Mouse (Mus musculus): ENCODE data around the gene Vps72. TPM values are rescaled to one million over a fixed set of nuclear protein-coding genes. Genes with fewer than 3 reads are reported as not detected.

Vps72 gene
- polyA plus RNA-seq, 1 experiment from 2014 or later: 233 TPM

GRCm38 (mm10) chr3:95171105-95171504, 60.3 kb downstream of the Vps72 start:
- Histone ChIP-seq H3K9ac (replicated peaks; ENCODE audit: low read depth, low read length) (no peak overlapping the region), H3K4me2 (ENCODE audit: low read length) (no peak overlapping the region), H3K27ac (ENCODE audit: low read length) (no peak overlapping the region), H3K4me1 (replicated peaks; ENCODE audit: control insufficient read depth, insufficient read depth, low read length) (peaks cover 13% of the 10 kb centered on the region), H3K36me3 (ENCODE audit: control insufficient read depth, insufficient read depth) (peaks cover 37% of the 10 kb centered on the region), H3K4me3 (replicated peaks; ENCODE audit: low read length) (no peak overlapping the region), H3K27me3 (replicated peaks; ENCODE audit: control insufficient read depth, insufficient read depth, low read length) (peaks cover 18% of the 10 kb centered on the region), H3K9me3 (ENCODE audit: control insufficient read depth, low read length) (no peaks in the 10 kb centered on the region)
- WGBS: 80% methylated on average over 6 of the region's 6 CpGs
- ATAC-seq: no peak

Small RNAs within 50 kb of the gene (microRNA-seq; reads per million reads assigned to microRNA genes)
- not detected for gene Mir8099-1

Other genes with a start within 250 kb of the Vps72 start
- gene Psmb4, start 224.1 kb upstream of the Vps72 start, polyA plus RNA-seq (2015; fragmentation: Nextera tagmentation; extraction: Ambion mirVana): 366 and 371 TPM in 2 replicates
- 8.5 and 11.6 TPM in 2 replicates for gene Selenbp1, start 178.0 kb upstream of the Vps72 start, polyA plus RNA-seq (2015; fragmentation: Nextera tagmentation; extraction: Ambion mirVana)
- 6.1 and 6.7 TPM in 2 replicates for gene Rfx5, start 156.9 kb upstream of the Vps72 start, polyA plus RNA-seq (2015; fragmentation: Nextera tagmentation; extraction: Ambion mirVana)
- 26.4 and 29.7 TPM in 2 replicates for gene Pi4kb, start 136.3 kb upstream of the Vps72 start, polyA plus RNA-seq (2015; fragmentation: Nextera tagmentation; extraction: Ambion mirVana)
- gene Zfp687, start 95.6 kb upstream of the Vps72 start, polyA plus RNA-seq (2015; fragmentation: Nextera tagmentation; extraction: Ambion mirVana): 20.0 and 20.7 TPM in 2 replicates
- 286 and 291 TPM in 2 replicates for gene Psmd4, start 68.4 kb upstream of the Vps72 start, polyA plus RNA-seq (2015; fragmentation: Nextera tagmentation; extraction: Ambion mirVana)
- 20.3 and 21.7 TPM in 2 replicates for gene Pip5k1a, start 4.1 kb upstream of the Vps72 start, polyA plus RNA-seq (2015; fragmentation: Nextera tagmentation; extraction: Ambion mirVana)
- gene Tmod4, start 13.5 kb downstream of the Vps72 start, polyA plus RNA-seq (2015; fragmentation: Nextera tagmentation; extraction: Ambion mirVana): 0.65 and 0.91 TPM in 2 replicates
- 90.1 and 93.1 TPM in 2 replicates for gene Scnm1, start 23.0 kb downstream of the Vps72 start, polyA plus RNA-seq (2015; fragmentation: Nextera tagmentation; extraction: Ambion mirVana)
- gene Lysmd1, start 23.1 kb downstream of the Vps72 start, polyA plus RNA-seq (2015; fragmentation: Nextera tagmentation; extraction: Ambion mirVana): 41.9 and 46.6 TPM in 2 replicates
- 2.1 and 2.5 TPM in 2 replicates for gene Tnfaip8l2, start 31.3 kb downstream of the Vps72 start, polyA plus RNA-seq (2015; fragmentation: Nextera tagmentation; extraction: Ambion mirVana)
- 21.4 and 22.6 TPM in 2 replicates for gene Sema6c, start 49.4 kb downstream of the Vps72 start, polyA plus RNA-seq (2015; fragmentation: Nextera tagmentation; extraction: Ambion mirVana)
- gene Gabpb2, start 106.9 kb downstream of the Vps72 start, polyA plus RNA-seq (2015; fragmentation: Nextera tagmentation; extraction: Ambion mirVana): 4.2 and 5.6 TPM in 2 replicates
- 72.9 and 79.3 TPM in 2 replicates for gene Cdc42se1, start 117.7 kb downstream of the Vps72 start, polyA plus RNA-seq (2015; fragmentation: Nextera tagmentation; extraction: Ambion mirVana)
- 263 and 264 TPM in 2 replicates for gene Mllt11, start 121.1 kb downstream of the Vps72 start, polyA plus RNA-seq (2015; fragmentation: Nextera tagmentation; extraction: Ambion mirVana)
- gene Gm128, start 130.6 kb downstream of the Vps72 start, polyA plus RNA-seq (2015; fragmentation: Nextera tagmentation; extraction: Ambion mirVana): 0.27 TPM in 1 of 2 replicates, not detected in the other
- 0.23 TPM in 1 of 2 replicates, not detected in the other for gene Bnipl, start 140.2 kb downstream of the Vps72 start, polyA plus RNA-seq (2015; fragmentation: Nextera tagmentation; extraction: Ambion mirVana)
- 43.6 and 44.3 TPM in 2 replicates for gene Mindy1, start 170.3 kb downstream of the Vps72 start, polyA plus RNA-seq (2015; fragmentation: Nextera tagmentation; extraction: Ambion mirVana)
- 45.8 and 55.6 TPM in 2 replicates for gene Prune1, start 171.1 kb downstream of the Vps72 start, polyA plus RNA-seq (2015; fragmentation: Nextera tagmentation; extraction: Ambion mirVana)
- gene Anxa9, start 196.2 kb downstream of the Vps72 start, polyA plus RNA-seq (2015; fragmentation: Nextera tagmentation; extraction: Ambion mirVana): 0.51 and 0.86 TPM in 2 replicates
- 104 and 108 TPM in 2 replicates for gene Cers2, start 203.8 kb downstream of the Vps72 start, polyA plus RNA-seq (2015; fragmentation: Nextera tagmentation; extraction: Ambion mirVana)
- gene Setdb1, start 246.2 kb downstream of the Vps72 start, polyA plus RNA-seq (2015; fragmentation: Nextera tagmentation; extraction: Ambion mirVana): 52.6 and 53.9 TPM in 2 replicates

Data from forebrain, embryonic 16.5 days (tissue).